Mouse (Mus musculus) liver, embryonic 14.5 days (tissue): Measurements from ENCODE around the gene Gga1. TPM values are rescaled to one million over a fixed set of nuclear protein-coding genes. Genes with fewer than 3 reads are reported as not detected.
"Not testable (repeated sequence)": the region's sequence is repeated elsewhere in the genome, so short reads cannot be mapped to it uniquely, and the experiment has no call there.

Experiments
- ATAC-seq: fragments of 200-750 bp; cut with Nextera tagmentation; 2 replicates; pipeline ENCODE4 v1.8.0; 2017; ENCODE audit warnings: moderate number of reproducible peaks, mild to moderate bottlenecking, moderate library complexity; ENCODE audit not compliant: insufficient read depth
- DNase-seq, 3 experiments: peaks; one replicate each; pipeline ENCODE4 v3.0.0-alpha.2; 2012 to 2013; ENCODE audit warnings: low read depth in 3 of 3, low spot score in 3 of 3
- H3K27ac ChIP-seq: fragments of 300-500 bp; sonication (generic); 2 replicates; pipeline ENCODE4 v1.5.1; 2014; ENCODE audit warnings: moderate library complexity, mild to moderate bottlenecking, control low read depth, inconsistent platforms
- H3K27me3 ChIP-seq: fragments of 300-500 bp; sonication (generic); 2 replicates; pipeline ENCODE4 v1.6.1; 2014; ENCODE audit warnings: mild to moderate bottlenecking, low read length, moderate library complexity; ENCODE audit not compliant: control insufficient read depth, insufficient read depth
- H3K36me3 ChIP-seq: fragments of 300-500 bp; sonication (generic); replicated peaks from 2 replicates; pipeline ENCODE4 v1.6.1; 2014; ENCODE audit warnings: low read depth; ENCODE audit not compliant: control insufficient read depth, insufficient read depth
- H3K4me1 ChIP-seq, 2 experiments: fragments of 200-500 bp in 1 of 2; fragments of 300-500 bp in 1 of 2; sonication (generic) in 1 of 2; replicated peaks; 2 replicates each; pipeline ENCODE4 v1.6.1; 2012 to 2014; ENCODE audit warnings: antibody characterized with exemption in 1 of 2, inconsistent platforms in 1 of 2, low read length in 1 of 2; ENCODE audit not compliant: control insufficient read depth in 2 of 2, insufficient read depth in 2 of 2
- H3K4me2 ChIP-seq: fragments of 300-500 bp; sonication (generic); 2 replicates; pipeline ENCODE4 v1.6.1; 2014; ENCODE audit warnings: low read depth, mild to moderate bottlenecking, control low read depth, moderate library complexity
- H3K4me3 ChIP-seq, 2 experiments: fragments of 200-500 bp in 1 of 2; fragments of 300-500 bp in 1 of 2; sonication (generic) in 1 of 2; 2 replicates each; pipeline ENCODE4 v1.5.1; 2012 to 2014; ENCODE audit warnings: low read depth in 2 of 2, low read length in 2 of 2, mild to moderate bottlenecking in 2 of 2, control low read depth in 1 of 2, inconsistent platforms in 1 of 2, moderate library complexity in 1 of 2; ENCODE audit not compliant: insufficient read depth in 1 of 2
- H3K9ac ChIP-seq: fragments of 300-500 bp; sonication (generic); replicated peaks from 2 replicates; pipeline ENCODE4 v1.6.1; 2014; ENCODE audit warnings: mild to moderate bottlenecking, control low read depth, moderate library complexity
- H3K9me3 ChIP-seq: fragments of 300-500 bp; sonication (generic); 2 replicates; pipeline ENCODE4 v1.6.1; 2016; ENCODE audit warnings: low read length, mixed read lengths; ENCODE audit not compliant: control insufficient read depth
- CTCF ChIP-seq: IDR thresholded peaks from 2 replicates; pipeline ENCODE4 v1.5.1; 2016; ENCODE audit warnings: antibody characterized with exemption, low read depth, control low read depth
- EP300 ChIP-seq: IDR thresholded peaks from 2 replicates; pipeline ENCODE4 v1.6.1; 2016; ENCODE audit warnings: antibody characterized with exemption, low read depth
- WGBS: fragments of 180-500 bp; shearing (Covaris S2); extraction: QIAGEN DNeasy Blood & Tissue Kit; methylation state at CpG from one replicate; pipeline ENCODE4 v1.1.7; 2014; ENCODE audit not compliant: insufficient replicate concordance; 5-methylcytosine and 5-hydroxymethylcytosine counted together
- polyA plus RNA-seq, 2 experiments: library from polyadenylated mRNA; depleted of rRNA in 1 of 2; stranded (reverse) in 1 of 2; unstranded in 1 of 2; fragments of >200 nt; fragmentation: Nextera tagmentation in 1 of 2; extraction: Ambion mirVana in 1 of 2; gene quantifications; 2 replicates each; pipeline versions ENCODE4 v1.2.1 to v1.2.3; 2012 to 2014

Gga1 gene
- polyA plus RNA-seq, 2 experiments, result 13.6 to 16.6 TPM

DNA sequence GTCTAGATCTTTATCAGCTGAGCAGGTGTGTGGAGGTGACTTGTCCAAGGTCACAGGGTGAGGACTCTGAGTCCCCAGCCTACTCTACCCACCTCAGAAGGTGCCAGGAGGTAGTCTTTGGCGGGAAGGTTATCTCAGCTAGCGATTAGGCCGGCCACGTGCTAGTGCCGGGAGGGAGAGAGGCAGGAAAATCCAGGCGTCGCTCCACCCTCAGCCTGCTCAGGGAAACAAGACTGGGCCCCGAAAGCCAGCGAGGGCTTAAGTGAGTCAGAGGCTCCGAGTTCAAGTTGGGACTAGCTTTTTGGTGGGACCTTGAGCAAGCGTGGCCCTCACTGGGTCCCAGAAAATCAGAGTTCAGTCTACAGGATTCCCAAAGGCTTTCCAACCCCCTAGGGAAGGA is 31.7 kb upstream of the Gga1 start:
- peaks cover under 1 to 5% of the 10 kb centered on the region in 2 experiments; a peak in 2 of 4 replicates for H3K4me1 ChIP-seq
- peak overlapping the region; percentile 26; the same call in 1 of the 2 replicates for H3K4me2 ChIP-seq
- H3K27ac ChIP-seq, result no peak overlapping the region
- no peak overlapping the region for H3K9ac ChIP-seq
- DNase-seq (no peak), ATAC-seq (no peak)
- no peaks in the 10 kb centered on the region for H3K36me3 ChIP-seq
- no peak overlapping the region for H3K4me3 ChIP-seq
- H3K9me3 ChIP-seq, result no peaks in the 10 kb centered on the region
- WGBS, result 61% methylated on average over 11 of the region's 11 CpGs
- TF ChIP-seq EP300 (no peak), CTCF (no peak)
- H3K27me3 ChIP-seq, result peaks cover 45% of the 10 kb centered on the region

DNA sequence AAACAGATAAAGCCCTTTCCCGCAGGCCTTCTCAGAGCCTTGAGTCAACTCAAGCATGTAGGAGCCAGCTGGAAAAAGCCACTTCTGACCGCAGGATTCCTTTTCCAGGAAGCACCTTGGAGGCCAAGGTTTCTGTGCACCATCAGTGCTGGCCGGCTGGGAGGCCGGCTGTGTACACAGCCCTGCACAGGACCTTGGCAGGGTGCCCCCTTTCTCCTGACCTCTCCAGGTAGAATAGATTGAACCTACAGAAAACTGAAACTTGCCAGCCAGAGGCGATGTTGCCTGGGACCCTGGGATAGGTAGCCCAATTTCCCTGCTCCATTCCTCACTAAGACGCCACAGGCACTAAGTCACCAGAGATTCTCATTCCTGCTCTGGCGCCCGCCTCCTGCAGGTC is 31.1 kb upstream of the Gga1 start:
- no peak overlapping the region for H3K4me3 ChIP-seq
- H3K9ac ChIP-seq, result no peak overlapping the region
- no peaks in the 10 kb centered on the region for H3K9me3 ChIP-seq
- WGBS, result 55% methylated on average over 8 of the region's 8 CpGs
- no peak for ATAC-seq
- H3K27ac ChIP-seq, result no peak overlapping the region
- DNase-seq, result no peak
- peaks cover 4 to 5% of the 10 kb centered on the region in 2 experiments for H3K4me1 ChIP-seq
- no peaks in the 10 kb centered on the region for H3K36me3 ChIP-seq
- H3K4me2 ChIP-seq, result peak overlapping the region; percentile 26; the same call in 1 of the 2 replicates
- TF ChIP-seq EP300, result no peak
- peaks cover 44% of the 10 kb centered on the region for H3K27me3 ChIP-seq

DNA sequence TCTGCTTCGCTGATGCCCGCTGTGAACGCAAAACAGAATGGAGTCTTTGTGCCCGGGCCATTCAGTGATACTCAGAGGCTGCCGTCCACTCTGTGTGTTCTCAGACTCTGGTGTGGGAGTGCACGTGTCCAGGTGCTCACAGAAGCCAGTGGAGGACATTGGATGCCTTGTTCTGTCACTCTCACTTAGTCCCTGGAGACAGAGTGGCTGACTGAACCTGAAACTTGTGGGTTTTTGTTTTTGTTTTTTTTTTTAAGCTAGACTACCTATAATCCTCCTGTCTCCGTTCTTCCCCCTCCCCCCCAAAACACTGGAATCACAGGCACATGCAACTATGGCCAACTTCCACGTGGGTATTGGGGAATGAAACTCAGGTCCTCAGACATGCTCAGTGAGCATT is 30.6 kb upstream of the Gga1 start:
- Histone ChIP-seq H3K4me3 (no peak overlapping the region), H3K4me1 (peaks cover 9% of the 10 kb centered on the region in 2 experiments), H3K27me3 (peaks cover 39% of the 10 kb centered on the region), H3K9ac (no peak overlapping the region), H3K27ac (no peak overlapping the region), H3K9me3 (no peaks in the 10 kb centered on the region), H3K36me3 (no peaks in the 10 kb centered on the region), H3K4me2 (no peak overlapping the region)
- no peak for TF ChIP-seq CTCF
- TF ChIP-seq EP300, result no peak
- DNase-seq, result no peak
- ATAC-seq, result no peak
- 65% methylated on average over 8 of the region's 8 CpGs for WGBS

DNA sequence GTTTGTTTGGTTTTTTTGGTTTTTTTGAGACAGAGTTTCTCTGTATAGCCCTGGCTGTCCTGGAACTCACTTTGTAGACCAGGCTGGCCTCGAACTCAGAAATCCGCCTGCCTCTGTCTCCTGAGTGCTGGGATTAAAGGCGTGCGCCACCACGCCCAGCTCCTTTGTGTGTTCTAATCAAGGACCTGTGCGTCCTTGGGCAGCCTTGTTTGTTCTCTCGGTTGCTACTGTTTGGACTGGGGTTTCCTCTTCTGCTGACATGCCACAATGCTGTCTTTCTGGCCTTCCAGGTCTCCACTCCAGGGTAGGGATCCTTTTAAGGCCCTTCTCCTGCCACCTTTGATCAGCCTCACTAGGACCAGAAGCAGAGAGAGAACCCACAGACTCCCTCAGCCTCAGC is 30.2 kb upstream of the Gga1 start:
- H3K27ac ChIP-seq, H3K9me3 ChIP-seq, H3K4me3 ChIP-seq, H3K9ac ChIP-seq, DNase-seq, ATAC-seq, H3K36me3 ChIP-seq, H3K4me2 ChIP-seq: not testable (repeated sequence)
- Histone ChIP-seq H3K27me3 (peaks cover 35% of the 10 kb centered on the region), H3K4me1 (peaks cover 12 to 13% of the 10 kb centered on the region in 2 experiments)
- 63% methylated on average over 7 of the region's 7 CpGs for WGBS

DNA sequence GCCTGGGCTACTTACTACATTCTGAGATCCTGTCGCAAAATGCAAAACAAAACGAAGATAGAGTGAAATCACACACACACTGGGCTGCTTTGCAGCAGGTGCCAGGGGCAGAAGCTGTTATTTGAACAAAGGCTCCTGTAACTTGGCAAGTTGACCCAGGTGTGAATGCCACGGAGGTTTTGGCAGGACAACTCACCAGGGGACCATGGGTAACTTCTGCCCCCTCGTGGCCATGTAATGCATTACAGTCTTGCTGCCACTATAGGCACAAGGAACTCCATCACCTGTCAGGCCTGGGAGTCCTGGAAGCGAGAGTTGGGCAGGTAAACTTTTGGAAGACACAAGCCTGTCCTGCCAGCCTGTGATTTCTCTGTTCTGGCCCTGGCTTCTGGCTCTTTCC is 28.5 kb upstream of the Gga1 start:
- peaks cover 12 to 16% of the 10 kb centered on the region in 2 experiments for H3K4me1 ChIP-seq
- no peak overlapping the region for H3K4me2 ChIP-seq
- TF ChIP-seq EP300 (no peak), CTCF (peak; percentile 96)
- H3K9me3 ChIP-seq, result no peaks in the 10 kb centered on the region
- peaks cover 18% of the 10 kb centered on the region for H3K27me3 ChIP-seq
- DNase-seq (peak; percentile 48 to 59 (median 55)), ATAC-seq (no peak)
- H3K9ac ChIP-seq, result no peak overlapping the region
- no peak overlapping the region for H3K4me3 ChIP-seq
- WGBS, result 23% methylated on average over 5 of the region's 5 CpGs
- H3K27ac ChIP-seq, result no peak overlapping the region
- no peaks in the 10 kb centered on the region for H3K36me3 ChIP-seq
